Mouse (Mus musculus) lung, adult 2 months (tissue): Measurements from ENCODE around the gene Mlh3.

Experiments used
- CTCF ChIP-seq: fragments of 200-500 bp; IDR thresholded peaks from 2 replicates; pipeline ENCODE4 v1.5.1; 2011; ENCODE audit warnings: mild to moderate bottlenecking, low read length, control low read depth; ENCODE audit not compliant: insufficient read depth
- POLR2A ChIP-seq: fragments of 200-500 bp; IDR thresholded peaks from 2 replicates; pipeline ENCODE4 v1.6.1; 2011; ENCODE audit warnings: low read depth, mild to moderate bottlenecking, control low read depth, low read length, borderline replicate concordance; ENCODE audit errors: extremely low read depth

- TF ChIP-seq CTCF (no peak), POLR2A (no peak)
These were observed 77.3 kb downstream of the Mlh3 start for GRCm38 (mm10) chr12:85193146-85193545.
